Comparison of ENCODE assay signal across 20 mouse cellular contexts in the genomic region with DNA sequence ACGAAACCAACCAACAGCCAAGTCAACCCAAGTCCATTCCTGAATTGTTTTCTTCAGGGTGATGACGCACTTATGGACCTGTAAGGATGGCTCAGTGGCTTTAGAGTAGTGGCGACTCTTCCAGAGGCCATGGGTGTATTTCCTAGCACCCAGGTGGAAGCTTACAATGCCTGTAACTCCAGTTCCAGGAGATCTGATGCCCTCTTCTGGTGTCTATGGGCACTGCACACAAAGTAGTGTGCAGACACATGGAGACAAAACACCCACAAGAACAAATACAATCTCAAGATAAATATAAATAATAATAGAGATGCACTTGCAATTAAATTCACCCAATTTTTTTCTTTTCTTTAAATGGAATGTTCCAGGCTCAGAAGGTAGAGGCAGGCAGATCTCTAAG. TPM values are rescaled to one million over a fixed set of nuclear protein-coding genes. Genes with fewer than 3 reads are reported as not detected.
DNase-seq lines count a peak whose midpoint lies in the region; ATAC-seq and TF ChIP-seq lines count a peak whose summit lies in the region.
"Had no signal": no experiment of that assay in that cellular context is flagged by ENCODE, and none has a peak within 500 bp of the region (broad histone marks: within the 10 kb centered on the region; RNA-seq: fewer than 3 reads in every experiment).

No protein-coding gene starts in this region.

- TF ChIP-seq CTCF in kidney, postnatal 0 days (IDR thresholded peaks at IDR 0.05; ENCODE audit: low read depth): peak; percentile 45

- H3K4me2 ChIP-seq in kidney, postnatal 0 days (ENCODE audit: low read length): no peak overlapping the region
- no peak overlapping the region for H3K4me2 ChIP-seq in kidney, embryonic 16.5 days (replicated peaks; ENCODE audit: low read depth, low read length)
- no peak overlapping the region for H3K4me2 ChIP-seq in forebrain, embryonic 16.5 days (ENCODE audit: low read length)
- H3K4me2 ChIP-seq: embryonic facial prominence, embryonic 13.5 days; forebrain, embryonic 13.5 days; heart, embryonic 15.5 days; hindbrain, embryonic 15.5 days; midbrain, embryonic 15.5 days; neural tube, embryonic 12.5 days had no signal

- ATAC-seq in kidney, postnatal 0 days (replicated peaks; ENCODE audit: low FRiP score, low read depth): no peak
- no peak for ATAC-seq in kidney, embryonic 16.5 days (ENCODE audit: low FRiP score, low TSS enrichment)
- no peak for ATAC-seq in forebrain, embryonic 16.5 days
- ATAC-seq: forebrain, embryonic 13.5 days; midbrain, embryonic 15.5 days had no signal

- peaks cover 5% of the 10 kb centered on the region; the same call in 1 of the 2 replicates for H3K4me1 ChIP-seq in kidney, postnatal 0 days (replicated peaks; ENCODE audit: insufficient read depth, low read length)
- peaks cover 19% of the 10 kb centered on the region for H3K4me1 ChIP-seq in kidney, embryonic 16.5 days (ENCODE audit: insufficient read depth, low read length)
- peaks cover 17% of the 10 kb centered on the region for H3K4me1 ChIP-seq in forebrain, embryonic 16.5 days (replicated peaks; ENCODE audit: control insufficient read depth, insufficient read depth, low read length)

- no peaks in the 10 kb centered on the region for H3K9me3 ChIP-seq in kidney, postnatal 0 days (replicated peaks; ENCODE audit: low read length)
- H3K9me3 ChIP-seq in kidney, embryonic 16.5 days (ENCODE audit: low read length): no peaks in the 10 kb centered on the region
- no peaks in the 10 kb centered on the region for H3K9me3 ChIP-seq in forebrain, embryonic 16.5 days (ENCODE audit: control insufficient read depth, low read length)
- H3K9me3 ChIP-seq: embryonic facial prominence, embryonic 13.5 days; forebrain, embryonic 13.5 days; heart, embryonic 15.5 days; hindbrain, embryonic 15.5 days; midbrain, embryonic 15.5 days; neural tube, embryonic 12.5 days had no signal

- H3K27ac ChIP-seq in kidney, postnatal 0 days: no peak overlapping the region
- H3K27ac ChIP-seq in kidney, embryonic 16.5 days (ENCODE audit: low read length): no peak overlapping the region
- no peak overlapping the region for H3K27ac ChIP-seq in forebrain, embryonic 16.5 days (ENCODE audit: low read length)
- H3K27ac ChIP-seq: embryonic facial prominence, embryonic 13.5 days; forebrain, embryonic 13.5 days; heart, embryonic 15.5 days; hindbrain, embryonic 15.5 days; macrophage; midbrain, embryonic 15.5 days; neural tube, embryonic 12.5 days had no signal

- 93% methylated on average over 3 of the region's 3 CpGs for whole genome bisulfite sequencing in kidney, postnatal 0 days
- WGBS in kidney, embryonic 16.5 days: 94% methylated on average over 3 of the region's 3 CpGs
- 91% methylated on average over 3 of the region's 3 CpGs for WGBS in forebrain, embryonic 16.5 days

- no peaks in the 10 kb centered on the region for H3K36me3 ChIP-seq in kidney, postnatal 0 days (ENCODE audit: insufficient read depth, low read length)
- H3K36me3 ChIP-seq in kidney, embryonic 16.5 days (ENCODE audit: insufficient read depth, low read length): no peaks in the 10 kb centered on the region
- H3K36me3 ChIP-seq in forebrain, embryonic 16.5 days (ENCODE audit: control insufficient read depth, insufficient read depth): no peaks in the 10 kb centered on the region
- H3K36me3 ChIP-seq: embryonic facial prominence, embryonic 13.5 days; heart, embryonic 15.5 days; hindbrain, embryonic 15.5 days; midbrain, embryonic 15.5 days; neural tube, embryonic 12.5 days had no signal

- no peak overlapping the region for H3K4me3 ChIP-seq in kidney, postnatal 0 days (replicated peaks; ENCODE audit: low read depth, low read length)
- no peak overlapping the region for H3K4me3 ChIP-seq in kidney, embryonic 16.5 days (ENCODE audit: low read length)
- H3K4me3 ChIP-seq in forebrain, embryonic 16.5 days (replicated peaks; ENCODE audit: low read length): no peak overlapping the region
- H3K4me3 ChIP-seq: embryonic facial prominence, embryonic 13.5 days; forebrain, embryonic 13.5 days; heart, embryonic 15.5 days; hindbrain, embryonic 15.5 days; midbrain, embryonic 15.5 days; neural tube, embryonic 12.5 days had no signal

- DNase-seq in cerebellum, adult 9-11 months: peak; percentile 30
- DNase-seq in cerebellum, adult 18-20 months: no peak
- DNase-seq in kidney, postnatal 0 days (ENCODE audit: low spot score): no peak
- DNase-seq in thymus, postnatal 4 days: peak; percentile 51
- no peak for DNase-seq in thymus, postnatal 0 days (ENCODE audit: low spot score)
- no peak for DNase-seq in adrenal gland, postnatal 10 days
- DNase-seq: adrenal gland, adult 8-10 months; gastrocnemius, postnatal 14 days had no signal

- no peaks in the 10 kb centered on the region for H3K27me3 ChIP-seq in kidney, postnatal 0 days (ENCODE audit: insufficient read depth, low read length)
- H3K27me3 ChIP-seq in kidney, embryonic 16.5 days (ENCODE audit: insufficient read depth, low read length): no peaks in the 10 kb centered on the region
- H3K27me3 ChIP-seq in forebrain, embryonic 16.5 days (replicated peaks; ENCODE audit: control insufficient read depth, insufficient read depth, low read length): no peaks in the 10 kb centered on the region
- H3K27me3 ChIP-seq: embryonic facial prominence, embryonic 13.5 days; forebrain, embryonic 13.5 days; heart, embryonic 15.5 days; hindbrain, embryonic 15.5 days; midbrain, embryonic 15.5 days had no signal

- H3K9ac ChIP-seq in kidney, postnatal 0 days (ENCODE audit: low read depth, low read length): no peak overlapping the region
- no peak overlapping the region for H3K9ac ChIP-seq in kidney, embryonic 16.5 days (replicated peaks; ENCODE audit: low read length)
- H3K9ac ChIP-seq in forebrain, embryonic 16.5 days (replicated peaks; ENCODE audit: low read depth, low read length): no peak overlapping the region
- H3K9ac ChIP-seq: embryonic facial prominence, embryonic 13.5 days; forebrain, embryonic 13.5 days; heart, embryonic 15.5 days; hindbrain, embryonic 15.5 days; midbrain, embryonic 15.5 days; neural tube, embryonic 12.5 days had no signal

RNA-seq across cellular contexts. Expression of a gene that starts 6.7 kb away (rescaled TPM):
- polyA plus RNA-seq in kidney, postnatal 0 days (2015; fragmentation: Nextera tagmentation; extraction: Ambion mirVana): 8.7 and 9.1 TPM in 2 replicates
- 11.3 and 12.4 TPM in 2 replicates for polyA plus RNA-seq in kidney, embryonic 16.5 days (2015; fragmentation: Nextera tagmentation; extraction: Ambion mirVana)
- 3.2 and 4.4 TPM in 2 replicates for polyA plus RNA-seq in thymus, postnatal 0 days (2015; fragmentation: Nextera tagmentation; extraction: Ambion mirVana)
- 10 to 100 TPM; 64.6 to 72.6 TPM for total RNA-seq in adrenal gland, postnatal 10 days (2021)
- 13.8 and 15.0 TPM in 2 replicates for polyA plus RNA-seq in forebrain, embryonic 16.5 days (2015; fragmentation: Nextera tagmentation; extraction: Ambion mirVana)

RNA-seq across cellular contexts. Expression of a gene that starts 21.2 kb away (rescaled TPM):
- 19.9 and 27.8 TPM in 2 replicates for polyA plus RNA-seq in kidney, postnatal 0 days (2015; fragmentation: Nextera tagmentation; extraction: Ambion mirVana)
- 3.4 and 7.6 TPM in 2 replicates for polyA plus RNA-seq in kidney, embryonic 16.5 days (2015; fragmentation: Nextera tagmentation; extraction: Ambion mirVana)
- 0.69 and 1.5 TPM in 2 replicates for polyA plus RNA-seq in thymus, postnatal 0 days (2015; fragmentation: Nextera tagmentation; extraction: Ambion mirVana)
- not detected for total RNA-seq in adrenal gland, postnatal 10 days (2021)
- polyA plus RNA-seq in forebrain, embryonic 16.5 days (2015; fragmentation: Nextera tagmentation; extraction: Ambion mirVana): not detected in 2 replicates
- total RNA-seq: adrenal gland, adult 8-10 months; left cerebral cortex, adult 18-20 months had no signal
- polyA plus RNA-seq: forebrain, embryonic 13.5 days; heart, embryonic 15.5 days; hindbrain, embryonic 15.5 days; macrophage; midbrain, embryonic 15.5 days; spleen, adult 2 months had no signal

RNA-seq across cellular contexts. Expression of a gene that starts 35.0 kb away (rescaled TPM):
- polyA plus RNA-seq in kidney, postnatal 0 days (2015; fragmentation: Nextera tagmentation; extraction: Ambion mirVana): not detected in 2 replicates
- polyA plus RNA-seq in kidney, embryonic 16.5 days (2015; fragmentation: Nextera tagmentation; extraction: Ambion mirVana): not detected in 2 replicates
- polyA plus RNA-seq in thymus, postnatal 0 days (2015; fragmentation: Nextera tagmentation; extraction: Ambion mirVana): not detected in 2 replicates
- total RNA-seq in adrenal gland, postnatal 10 days (2021): not detected
- polyA plus RNA-seq in forebrain, embryonic 16.5 days (2015; fragmentation: Nextera tagmentation; extraction: Ambion mirVana): not detected in 2 replicates
- total RNA-seq: adrenal gland, adult 8-10 months; gastrocnemius, postnatal 14 days; left cerebral cortex, adult 18-20 months had no signal
- polyA plus RNA-seq: embryonic facial prominence, embryonic 13.5 days; forebrain, embryonic 13.5 days; heart, embryonic 15.5 days; hindbrain, embryonic 15.5 days; limb, embryonic 14.5 days; macrophage; midbrain, embryonic 15.5 days; neural tube, embryonic 12.5 days had no signal

RNA-seq across cellular contexts. Expression of a gene that starts 57.6 kb away (rescaled TPM):
- 25.5 and 29.2 TPM in 2 replicates for polyA plus RNA-seq in kidney, postnatal 0 days (2015; fragmentation: Nextera tagmentation; extraction: Ambion mirVana)
- 26.0 and 31.6 TPM in 2 replicates for polyA plus RNA-seq in kidney, embryonic 16.5 days (2015; fragmentation: Nextera tagmentation; extraction: Ambion mirVana)
- 24.6 and 27.0 TPM in 2 replicates for polyA plus RNA-seq in thymus, postnatal 0 days (2015; fragmentation: Nextera tagmentation; extraction: Ambion mirVana)
- total RNA-seq in adrenal gland, postnatal 10 days (2021): 10 to 100 TPM; 15.4 to 20.7 TPM
- polyA plus RNA-seq in forebrain, embryonic 16.5 days (2015; fragmentation: Nextera tagmentation; extraction: Ambion mirVana): 36.8 and 41.1 TPM in 2 replicates

Comparison
In these comparisons a context has a peak if more than half of its experiments do, and no peak if none do; other contexts are left out.
1. DNase-seq: peak in cerebellum, adult 9-11 months (single experiment) and thymus, postnatal 4 days (single experiment); none in cerebellum, adult 18-20 months (0 of 2), kidney, postnatal 0 days (single experiment), thymus, postnatal 0 days (single experiment) and adrenal gland, postnatal 10 days (single experiment).